12 mouse cellular contexts compared by ENCODE assay signal in the genomic region with DNA sequence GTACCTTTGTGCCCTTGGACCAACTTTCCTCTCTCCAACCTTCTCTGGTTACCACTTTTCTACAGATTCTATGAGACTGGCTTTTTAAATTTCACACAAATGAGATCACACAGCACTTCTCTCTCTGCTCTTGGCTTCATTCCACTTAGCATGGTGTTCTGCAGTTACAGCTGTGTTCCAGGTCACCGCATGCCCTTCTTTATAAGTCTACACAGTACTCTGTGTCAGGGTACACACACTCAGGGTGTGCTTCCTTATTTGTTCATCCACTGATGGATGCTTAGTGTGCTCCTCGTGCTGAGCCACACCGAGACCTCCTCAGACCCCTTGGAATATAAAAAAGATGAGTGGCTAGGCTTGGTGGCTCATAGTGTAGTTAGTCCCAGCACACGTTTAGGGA.
"Had no signal": no experiment of that assay in that cellular context is flagged by ENCODE, and none has a peak within 500 bp of the region (broad histone marks: within the 10 kb centered on the region; RNA-seq: fewer than 3 reads in every experiment).

No protein-coding gene starts in this region.

- H3K27ac ChIP-seq: kidney, embryonic 15.5 days; left cerebral cortex, adult 2 months; limb, embryonic 10.5 days; midbrain, embryonic 13.5 days; neural tube, embryonic 12.5 days had no signal

- H3K4me1 ChIP-seq: stomach, embryonic 15.5 days had no signal

- H3K27me3 ChIP-seq: kidney, embryonic 15.5 days; midbrain, embryonic 13.5 days; stomach, embryonic 15.5 days had no signal

- H3K9ac ChIP-seq: kidney, embryonic 15.5 days; lung, embryonic 14.5 days; midbrain, embryonic 13.5 days; neural tube, embryonic 12.5 days; stomach, embryonic 15.5 days had no signal

- H3K4me2 ChIP-seq: kidney, embryonic 15.5 days; lung, embryonic 14.5 days; midbrain, embryonic 13.5 days; neural tube, embryonic 12.5 days; stomach, embryonic 15.5 days had no signal

- ATAC-seq: intestine, embryonic 16.5 days; midbrain, embryonic 13.5 days had no signal

- DNase-seq: kidney, adult 2 months; kidney, postnatal 14 days; lung, embryonic 14.5 days; lung, postnatal 14 days; thymus, postnatal 4 days had no signal

- H3K9me3 ChIP-seq: kidney, embryonic 15.5 days; limb, embryonic 10.5 days; midbrain, embryonic 13.5 days; neural tube, embryonic 12.5 days; stomach, embryonic 15.5 days had no signal

- H3K36me3 ChIP-seq: kidney, embryonic 15.5 days; limb, embryonic 10.5 days; midbrain, embryonic 13.5 days; neural tube, embryonic 12.5 days; stomach, embryonic 15.5 days had no signal

- H3K4me3 ChIP-seq: kidney, embryonic 15.5 days; left cerebral cortex, adult 2 months; limb, embryonic 10.5 days; midbrain, embryonic 13.5 days; neural tube, embryonic 12.5 days; stomach, embryonic 15.5 days had no signal
